ENCODE assay signal across 21 mouse cellular contexts in the genomic region with DNA sequence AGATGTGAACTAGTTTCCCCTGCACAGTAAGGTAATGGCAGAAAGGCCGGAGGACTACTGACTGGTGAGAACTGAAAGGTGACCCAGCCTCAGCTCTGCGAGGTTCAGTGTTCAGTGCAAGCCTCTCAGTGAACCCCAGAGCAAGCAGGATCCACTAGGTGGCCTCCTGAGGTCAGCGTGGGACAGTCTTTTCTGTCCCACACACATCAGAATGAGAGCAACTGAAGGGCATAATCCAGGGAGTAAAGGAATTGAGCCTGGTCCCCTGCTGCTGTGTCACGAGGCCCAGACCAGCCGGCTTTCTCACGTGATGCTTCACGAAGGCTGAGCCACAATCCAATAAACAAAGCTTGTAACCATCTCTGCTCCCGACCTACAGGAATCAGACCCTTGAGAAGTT. TPM values are rescaled to one million over a fixed set of nuclear protein-coding genes. Genes with fewer than 3 reads are reported as not detected.
A peak's percentile ranks its signal among the peaks of the same experiment; 100 is the strongest.
DNase-seq lines count a peak whose midpoint lies in the region; ATAC-seq and TF ChIP-seq lines count a peak whose summit lies in the region.
"Had no signal": no experiment of that assay in that cellular context is flagged by ENCODE, and none has a peak within 500 bp of the region (broad histone marks: within the 10 kb centered on the region; RNA-seq: fewer than 3 reads in every experiment).

No protein-coding gene starts in this region.

- H3K4me1 ChIP-seq in kidney, embryonic 16.5 days (ENCODE audit: insufficient read depth, low read length): peaks cover 14% of the 10 kb centered on the region
- H3K4me1 ChIP-seq in liver, embryonic 14.5 days (replicated peaks; ENCODE audit: control insufficient read depth in 2 of 2, insufficient read depth in 2 of 2, low read length in 1 of 2): peaks cover 18% of the 10 kb centered on the region in 2 experiments
- H3K4me1 ChIP-seq in liver, embryonic 12.5 days: peaks cover 37% of the 10 kb centered on the region

- intact Hi-C loops in gastrocnemius, adult 2 months (cut with DNase I): no loop called here

- H3K27ac ChIP-seq in gastrocnemius, adult 2 months: peak overlapping the region; percentile 61
- no peak overlapping the region for H3K27ac ChIP-seq in kidney, embryonic 16.5 days (ENCODE audit: low read length)
- no peak overlapping the region for H3K27ac ChIP-seq in liver, embryonic 14.5 days
- H3K27ac ChIP-seq in liver, embryonic 12.5 days: no peak overlapping the region
- H3K27ac ChIP-seq: forebrain, embryonic 15.5 days; heart, embryonic 15.5 days; hindbrain, embryonic 15.5 days; kidney, postnatal 0 days; liver, embryonic 13.5 days; neural tube, embryonic 12.5 days had no signal

- 59% methylated on average over 8 of the region's 8 CpGs for WGBS in kidney, embryonic 16.5 days
- WGBS in liver, embryonic 14.5 days (ENCODE audit: insufficient replicate concordance): 70% methylated on average over 8 of the region's 8 CpGs
- 73% methylated on average over 8 of the region's 8 CpGs for WGBS in liver, embryonic 12.5 days (ENCODE audit: insufficient replicate concordance)

- H3K27me3 ChIP-seq in kidney, embryonic 16.5 days (ENCODE audit: insufficient read depth, low read length): no peaks in the 10 kb centered on the region
- no peaks in the 10 kb centered on the region for H3K27me3 ChIP-seq in liver, embryonic 14.5 days (ENCODE audit: control insufficient read depth, insufficient read depth, low read length)
- H3K27me3 ChIP-seq in liver, embryonic 12.5 days (replicated peaks): no peaks in the 10 kb centered on the region
- H3K27me3 ChIP-seq: forebrain, embryonic 15.5 days; heart, embryonic 15.5 days; hindbrain, embryonic 15.5 days; liver, embryonic 13.5 days; neural tube, embryonic 12.5 days had no signal

- no peaks in the 10 kb centered on the region for H3K36me3 ChIP-seq in kidney, embryonic 16.5 days (ENCODE audit: insufficient read depth, low read length)
- H3K36me3 ChIP-seq in liver, embryonic 14.5 days (replicated peaks; ENCODE audit: control insufficient read depth, insufficient read depth, low read depth): no peaks in the 10 kb centered on the region
- 0 out of 2 replicates have a peak, but pooled peaks cover 6% of the 10 kb centered on the region for H3K36me3 ChIP-seq in liver, embryonic 12.5 days
- H3K36me3 ChIP-seq: forebrain, embryonic 15.5 days; heart, embryonic 15.5 days; hindbrain, embryonic 15.5 days; liver, embryonic 13.5 days; neural tube, embryonic 12.5 days had no signal

- H3K9me3 ChIP-seq in kidney, embryonic 16.5 days (ENCODE audit: low read length): no peaks in the 10 kb centered on the region
- no peaks in the 10 kb centered on the region for H3K9me3 ChIP-seq in liver, embryonic 14.5 days (ENCODE audit: control insufficient read depth, low read length)
- H3K9me3 ChIP-seq in liver, embryonic 12.5 days (replicated peaks): no peaks in the 10 kb centered on the region
- H3K9me3 ChIP-seq: forebrain, embryonic 15.5 days; heart, embryonic 15.5 days; hindbrain, embryonic 15.5 days; liver, embryonic 13.5 days; megakaryocyte, embryonic 14.5 days; neural tube, embryonic 12.5 days had no signal

- TF ChIP-seq EP300 in liver, embryonic 14.5 days (IDR thresholded peaks at IDR 0.05; ENCODE audit: low read depth): no peak

- ATAC-seq in kidney, embryonic 16.5 days (ENCODE audit: low FRiP score, low TSS enrichment): no peak
- no peak for ATAC-seq in liver, embryonic 14.5 days (ENCODE audit: insufficient read depth)
- no peak for ATAC-seq in liver, embryonic 12.5 days
- ATAC-seq: forebrain, embryonic 15.5 days had no signal

- H3K9ac ChIP-seq in kidney, embryonic 16.5 days (replicated peaks; ENCODE audit: low read length): no peak overlapping the region
- no peak overlapping the region for H3K9ac ChIP-seq in liver, embryonic 14.5 days (replicated peaks)
- H3K9ac ChIP-seq in liver, embryonic 12.5 days: no peak overlapping the region
- H3K9ac ChIP-seq: forebrain, embryonic 15.5 days; heart, embryonic 15.5 days; hindbrain, embryonic 15.5 days; liver, embryonic 13.5 days; neural tube, embryonic 12.5 days had no signal

- H3K4me3 ChIP-seq in gastrocnemius, adult 2 months: no peak overlapping the region
- no peak overlapping the region for H3K4me3 ChIP-seq in kidney, embryonic 16.5 days (ENCODE audit: low read length)
- no peak overlapping the region for H3K4me3 ChIP-seq in liver, embryonic 14.5 days (ENCODE audit: insufficient read depth in 1 of 2, low read depth in 2 of 2, low read length in 2 of 2)
- no peak overlapping the region for H3K4me3 ChIP-seq in liver, embryonic 12.5 days
- H3K4me3 ChIP-seq: forebrain, embryonic 15.5 days; heart, embryonic 15.5 days; hindbrain, embryonic 15.5 days; liver, embryonic 13.5 days; megakaryocyte, embryonic 14.5 days; neural tube, embryonic 12.5 days had no signal

- DNase-seq in gastrocnemius, adult 2 months: no peak
- DNase-seq in gastrocnemius, postnatal 25 days: no peak
- DNase-seq in kidney, adult 18-20 months: peak; percentile 45
- no peak for DNase-seq in liver, embryonic 14.5 days (ENCODE audit: low read depth in 3 of 3, low spot score in 3 of 3)
- DNase-seq in brain, adult 2 months (ENCODE audit: low read depth, low spot score): peak; percentile 28
- DNase-seq in right cerebral cortex, postnatal 4 days: no peak
- DNase-seq: adrenal gland, adult 2 months; cerebellum, adult 11 months; liver, embryonic 13.5 days; lung, postnatal 14 days; right cerebral cortex, postnatal 14 days had no signal

- H3K4me2 ChIP-seq in kidney, embryonic 16.5 days (replicated peaks; ENCODE audit: low read depth, low read length): no peak overlapping the region
- H3K4me2 ChIP-seq in liver, embryonic 14.5 days (ENCODE audit: low read depth): no peak overlapping the region
- no peak overlapping the region for H3K4me2 ChIP-seq in liver, embryonic 12.5 days
- H3K4me2 ChIP-seq: forebrain, embryonic 15.5 days; heart, embryonic 15.5 days; hindbrain, embryonic 15.5 days; liver, embryonic 13.5 days; neural tube, embryonic 12.5 days had no signal

- no peak for TF ChIP-seq CTCF in gastrocnemius, adult 2 months (IDR thresholded peaks at IDR 0.05)
- 0 out of 2 replicates have a peak, but pooled peaks have one; percentile 24 for TF ChIP-seq CTCF in liver, embryonic 14.5 days (IDR thresholded peaks at IDR 0.05; ENCODE audit: low read depth)

RNA-seq across cellular contexts. Expression of a gene that starts 3.1 kb away (rescaled TPM):
- total RNA-seq in gastrocnemius, adult 2 months (2021): 10 to 100 TPM; 44.7 to 57.0 TPM
- 10 to 100 TPM; 34.0 to 43.9 TPM for total RNA-seq in gastrocnemius, postnatal 25 days (2021)
- 31.1 and 37.4 TPM in 2 replicates for polyA plus RNA-seq in kidney, embryonic 16.5 days (2015; fragmentation: Nextera tagmentation; extraction: Ambion mirVana)
- polyA plus RNA-seq in liver, embryonic 14.5 days (2012; rRNA removed): 15.7 and 19.7 TPM in 2 replicates
- 23.7 and 26.2 TPM in 2 replicates for polyA plus RNA-seq in liver, embryonic 14.5 days (2014; fragmentation: Nextera tagmentation; extraction: Ambion mirVana)
- 28.6 and 29.4 TPM in 2 replicates for polyA plus RNA-seq in liver, embryonic 12.5 days (2016; fragmentation: Nextera tagmentation; extraction: Ambion mirVana)

RNA-seq across cellular contexts. Expression of a gene that starts 13.1 kb away (rescaled TPM):
- total RNA-seq in gastrocnemius, adult 2 months (2021): under 1 TPM; 0.15 to 0.67 TPM
- total RNA-seq in gastrocnemius, postnatal 25 days (2021): under 1 TPM; 0.11 to 0.28 TPM
- polyA plus RNA-seq in kidney, embryonic 16.5 days (2015; fragmentation: Nextera tagmentation; extraction: Ambion mirVana): 0.10 and 0.11 TPM in 2 replicates
- 0.08 and 0.10 TPM in 2 replicates for polyA plus RNA-seq in liver, embryonic 14.5 days (2012; rRNA removed)
- 0.13 and 0.14 TPM in 2 replicates for polyA plus RNA-seq in liver, embryonic 14.5 days (2014; fragmentation: Nextera tagmentation; extraction: Ambion mirVana)
- polyA plus RNA-seq in liver, embryonic 12.5 days (2016; fragmentation: Nextera tagmentation; extraction: Ambion mirVana): 0.07 and 0.12 TPM in 2 replicates
- total RNA-seq: CH12.LX; monocyte, adult 5-6 weeks had no signal

RNA-seq across cellular contexts. Expression of a gene that starts 23.7 kb away (rescaled TPM):
- total RNA-seq in gastrocnemius, adult 2 months (2021): 1 to 10 TPM; 3.4 to 6.0 TPM
- 1 to 10 TPM; 2.8 to 3.6 TPM for total RNA-seq in gastrocnemius, postnatal 25 days (2021)
- 8.0 and 8.2 TPM in 2 replicates for polyA plus RNA-seq in kidney, embryonic 16.5 days (2015; fragmentation: Nextera tagmentation; extraction: Ambion mirVana)
- polyA plus RNA-seq in liver, embryonic 14.5 days (2012; rRNA removed): 3.8 and 4.0 TPM in 2 replicates
- 4.5 and 7.0 TPM in 2 replicates for polyA plus RNA-seq in liver, embryonic 14.5 days (2014; fragmentation: Nextera tagmentation; extraction: Ambion mirVana)
- polyA plus RNA-seq in liver, embryonic 12.5 days (2016; fragmentation: Nextera tagmentation; extraction: Ambion mirVana): 5.2 and 6.0 TPM in 2 replicates

RNA-seq across cellular contexts. Expression of a gene that starts 51.1 kb away (rescaled TPM):
- total RNA-seq in gastrocnemius, adult 2 months (2021): under 1 TPM in 1 of 2 experiments, not detected in 1; 0.14 TPM
- total RNA-seq in gastrocnemius, postnatal 25 days (2021): under 1 TPM in 1 of 2 experiments, not detected in 1; 0.32 TPM
- 31.0 and 33.1 TPM in 2 replicates for polyA plus RNA-seq in kidney, embryonic 16.5 days (2015; fragmentation: Nextera tagmentation; extraction: Ambion mirVana)
- 20.6 TPM in 2 replicates for polyA plus RNA-seq in liver, embryonic 14.5 days (2012; rRNA removed)
- polyA plus RNA-seq in liver, embryonic 14.5 days (2014; fragmentation: Nextera tagmentation; extraction: Ambion mirVana): 21.1 and 22.9 TPM in 2 replicates
- 34.4 and 35.3 TPM in 2 replicates for polyA plus RNA-seq in liver, embryonic 12.5 days (2016; fragmentation: Nextera tagmentation; extraction: Ambion mirVana)
- total RNA-seq: monocyte, adult 5-6 weeks had no signal

Comparison
In these comparisons a context has a peak if more than half of its experiments do, and no peak if none do; other contexts are left out.
1. DNase-seq: peak in kidney, adult 18-20 months (single experiment) and brain, adult 2 months (single experiment); none in gastrocnemius, adult 2 months (single experiment), gastrocnemius, postnatal 25 days (single experiment), liver, embryonic 14.5 days (0 of 3) and right cerebral cortex, postnatal 4 days (single experiment).